Mouse (Mus musculus) heart, postnatal 0 days (tissue): ENCODE measurements around the gene Dpyd. TPM values are rescaled to one million over a fixed set of nuclear protein-coding genes. Genes with fewer than 3 reads are reported as not detected.

ENCODE experiments used
- ATAC-seq: fragments of 200-750 bp; cut with Nextera tagmentation; 2 replicates; pipeline ENCODE4 v1.8.0; 2017; ENCODE audit warnings: low read depth, moderate number of reproducible peaks, moderate library complexity; ENCODE audit not compliant: insufficient read depth
- DNase-seq: peaks from one replicate; pipeline ENCODE4 v3.0.0-alpha.2; 2016; ENCODE audit warnings: low spot score
- H3K27ac ChIP-seq: fragments of 300-500 bp; sonication (generic); 2 replicates; pipeline ENCODE4 v1.5.1; 2014; ENCODE audit warnings: low read depth, mild to moderate bottlenecking
- H3K27me3 ChIP-seq: fragments of 300-500 bp; sonication (generic); 2 replicates; pipeline ENCODE4 v1.6.1; 2014; ENCODE audit warnings: low read length, mixed read lengths; ENCODE audit not compliant: control insufficient read depth, insufficient read depth
- H3K36me3 ChIP-seq: fragments of 300-500 bp; sonication (generic); replicated peaks from 2 replicates; pipeline ENCODE4 v1.6.1; 2014; ENCODE audit warnings: low read length, mixed read lengths; ENCODE audit not compliant: control insufficient read depth, insufficient read depth
- H3K4me1 ChIP-seq: fragments of 300-500 bp; sonication (generic); 2 replicates; pipeline ENCODE4 v1.6.1; 2014; ENCODE audit warnings: antibody characterized with exemption; ENCODE audit not compliant: control insufficient read depth, insufficient read depth
- H3K4me2 ChIP-seq: fragments of 300-500 bp; sonication (generic); 2 replicates; pipeline ENCODE4 v1.6.1; 2014; ENCODE audit warnings: low read depth, mild to moderate bottlenecking, low read length, moderate library complexity
- H3K4me3 ChIP-seq: fragments of 300-500 bp; sonication (generic); 2 replicates; pipeline ENCODE4 v1.5.1; 2014; ENCODE audit warnings: low read depth, low read length
- H3K9ac ChIP-seq: fragments of 300-500 bp; sonication (generic); replicated peaks from 2 replicates; pipeline ENCODE4 v1.6.1; 2014; ENCODE audit warnings: low read depth, low read length, mixed read lengths
- H3K9me3 ChIP-seq: fragments of 300-500 bp; sonication (generic); replicated peaks from 2 replicates; pipeline ENCODE4 v1.6.1; 2016; ENCODE audit warnings: low read length; ENCODE audit not compliant: control insufficient read depth
- CTCF ChIP-seq: IDR thresholded peaks from 2 replicates; pipeline ENCODE4 v1.5.1; 2016; ENCODE audit warnings: antibody characterized with exemption, control low read depth, low read depth
- EP300 ChIP-seq: IDR thresholded peaks from 2 replicates; pipeline ENCODE4 v1.6.1; 2016; ENCODE audit warnings: antibody characterized with exemption, low read depth
- WGBS: fragments of 180-500 bp; shearing (Covaris S2); extraction: QIAGEN DNeasy Blood & Tissue Kit; methylation state at CpG from one replicate; pipeline ENCODE4 v1.1.7; 2014; 5-methylcytosine and 5-hydroxymethylcytosine counted together
- polyA plus RNA-seq: library from polyadenylated mRNA; unstranded; fragments of >200 nt; fragmentation: Nextera tagmentation; extraction: Ambion mirVana; gene quantifications from 2 replicates; pipeline ENCODE4 v1.2.1, GENCODE M21; 2015
- total RNA-seq: library from RNA; depleted of rRNA; stranded (reverse); fragments of >200 nt; gene quantifications from 2 replicates; pipeline ENCODE4 v1.2.3, GENCODE M21; 2014; ENCODE audit warnings: low replicate concordance

The Dpyd gene
- total and polyA plus RNA-seq, 2 experiments from 2014 or later, result 2.8 to 3.1 TPM

- no peak overlapping the region for H3K9ac ChIP-seq
- TF ChIP-seq EP300 (no peak), CTCF (no peak)
- no peak overlapping the region for H3K4me3 ChIP-seq
- no peaks in the 10 kb centered on the region for H3K36me3 ChIP-seq
- H3K4me2 ChIP-seq, result no peak overlapping the region
- 78% methylated on average over 2 of the region's 2 CpGs for WGBS
- no peaks in the 10 kb centered on the region for H3K27me3 ChIP-seq
- DNase-seq, result no peak
- no peak overlapping the region for H3K27ac ChIP-seq
- no peak for ATAC-seq
- H3K4me1 ChIP-seq, result no peaks in the 10 kb centered on the region
- no peaks in the 10 kb centered on the region for H3K9me3 ChIP-seq
Measured at GRCm38 (mm10) chr3:118991312-118991711, 429.4 kb downstream of the Dpyd start.

GRCm38 (mm10) chr3:118991793-118992192 is 429.9 kb downstream of the Dpyd start:
- H3K9me3 ChIP-seq, result no peaks in the 10 kb centered on the region
- WGBS, result 73% methylated on average over 4 of the region's 4 CpGs
- DNase-seq (no peak), ATAC-seq (no peak)
- no peak overlapping the region for H3K4me3 ChIP-seq
- no peak overlapping the region for H3K4me2 ChIP-seq
- no peaks in the 10 kb centered on the region for H3K27me3 ChIP-seq
- H3K27ac ChIP-seq, result no peak overlapping the region
- no peak overlapping the region for H3K9ac ChIP-seq
- H3K36me3 ChIP-seq, result no peaks in the 10 kb centered on the region
- H3K4me1 ChIP-seq, result no peaks in the 10 kb centered on the region
- TF ChIP-seq CTCF, result peak; percentile 46
- TF ChIP-seq EP300, result no peak

- ATAC-seq, result no peak
- Histone ChIP-seq H3K27me3 (no peaks in the 10 kb centered on the region), H3K4me1 (no peaks in the 10 kb centered on the region), H3K36me3 (no peaks in the 10 kb centered on the region), H3K27ac (no peak overlapping the region), H3K4me3 (no peak overlapping the region), H3K9me3 (no peaks in the 10 kb centered on the region), H3K9ac (no peak overlapping the region), H3K4me2 (no peak overlapping the region)
- 72% methylated on average over 7 of the region's 7 CpGs for WGBS
- TF ChIP-seq CTCF, result no peak
- no peak for TF ChIP-seq EP300
- DNase-seq, result no peak
Measured at GRCm38 (mm10) chr3:119021255-119021654, 459.3 kb downstream of the Dpyd start.

GRCm38 (mm10) chr3:119042611-119043010 is 480.7 kb downstream of the Dpyd start:
- no peak for ATAC-seq
- Histone ChIP-seq H3K27ac (no peak overlapping the region), H3K9ac (no peak overlapping the region), H3K36me3 (no peaks in the 10 kb centered on the region), H3K4me1 (no peaks in the 10 kb centered on the region), H3K4me2 (no peak overlapping the region), H3K9me3 (no peaks in the 10 kb centered on the region), H3K27me3 (no peaks in the 10 kb centered on the region), H3K4me3 (no peak overlapping the region)
- no peak for DNase-seq
- TF ChIP-seq EP300 (no peak), CTCF (no peak)
- WGBS, result 97% methylated on average over 1 of the region's 1 CpGs

GRCm38 (mm10) chr3:119056144-119056543 is 494.2 kb downstream of the Dpyd start:
- Histone ChIP-seq H3K9me3 (no peaks in the 10 kb centered on the region), H3K9ac (no peak overlapping the region), H3K27me3 (no peaks in the 10 kb centered on the region), H3K4me3 (no peak overlapping the region), H3K4me2 (no peak overlapping the region), H3K4me1 (no peaks in the 10 kb centered on the region), H3K36me3 (no peaks in the 10 kb centered on the region), H3K27ac (no peak overlapping the region)
- TF ChIP-seq EP300 (no peak), CTCF (no peak)
- 71% methylated on average over 1 of the region's 1 CpGs for WGBS
- DNase-seq, result no peak
- no peak for ATAC-seq

- 60% methylated on average over 4 of the region's 4 CpGs for WGBS
- TF ChIP-seq EP300 (no peak), CTCF (no peak)
- Histone ChIP-seq H3K4me2 (no peak overlapping the region), H3K4me3 (no peak overlapping the region), H3K9ac (no peak overlapping the region), H3K27ac (no peak overlapping the region), H3K9me3 (no peaks in the 10 kb centered on the region), H3K4me1 (no peaks in the 10 kb centered on the region), H3K27me3 (no peaks in the 10 kb centered on the region), H3K36me3 (no peaks in the 10 kb centered on the region)
- DNase-seq (no peak), ATAC-seq (no peak)
Measured at GRCm38 (mm10) chr3:119063214-119063613, 501.3 kb downstream of the Dpyd start.
